Mouse (Mus musculus) heart, embryonic 13.5 days (tissue): Measurements from ENCODE around the gene Rab1a. TPM values are rescaled to one million over a fixed set of nuclear protein-coding genes. Genes with fewer than 3 reads are reported as not detected.
"Not testable (repeated sequence)": the region's sequence is repeated elsewhere in the genome, so short reads cannot be mapped to it uniquely, and the experiment has no call there.

Experiments used
- ATAC-seq: fragments of 200-750 bp; cut with Nextera tagmentation; 2 replicates; pipeline ENCODE4 v1.8.0; 2017; ENCODE audit warnings: moderate TSS enrichment; ENCODE audit not compliant: insufficient number of reproducible peaks, low FRiP score, low TSS enrichment; ENCODE audit errors: extremely low read depth
- H3K27ac ChIP-seq: fragments of 300-500 bp; sonication (generic); replicated peaks from 2 replicates; pipeline ENCODE4 v1.5.1; 2015; ENCODE audit warnings: moderate library complexity, mild to moderate bottlenecking, inconsistent platforms
- H3K27me3 ChIP-seq: fragments of 300-500 bp; sonication (generic); replicated peaks from 2 replicates; pipeline ENCODE4 v1.6.1; 2015; ENCODE audit warnings: mild to moderate bottlenecking, inconsistent platforms
- H3K36me3 ChIP-seq: fragments of 300-500 bp; sonication (generic); 2 replicates; pipeline ENCODE4 v1.6.1; 2015; ENCODE audit warnings: mild to moderate bottlenecking, inconsistent platforms
- H3K4me1 ChIP-seq: fragments of 300-500 bp; sonication (generic); 2 replicates; pipeline ENCODE4 v1.6.1; 2015; ENCODE audit warnings: inconsistent platforms
- H3K4me2 ChIP-seq: fragments of 300-500 bp; sonication (generic); 2 replicates; pipeline ENCODE4 v1.6.1; 2015; ENCODE audit warnings: inconsistent platforms, mild to moderate bottlenecking, moderate library complexity
- H3K4me3 ChIP-seq: fragments of 300-500 bp; sonication (generic); 2 replicates; pipeline ENCODE4 v1.5.1; 2015; ENCODE audit warnings: moderate library complexity, mild to moderate bottlenecking, inconsistent platforms
- H3K9ac ChIP-seq: fragments of 300-500 bp; sonication (generic); 2 replicates; pipeline ENCODE4 v1.6.1; 2015; ENCODE audit warnings: inconsistent platforms, mild to moderate bottlenecking, moderate library complexity
- H3K9me3 ChIP-seq: fragments of 300-500 bp; sonication (generic); 2 replicates; pipeline ENCODE4 v1.6.1; 2016; ENCODE audit warnings: inconsistent platforms
- WGBS: fragments of 180-500 bp; shearing (Covaris S2); methylation state at CpG from one replicate; pipeline ENCODE4 v1.1.7; 2015; ENCODE audit warnings: mixed read lengths; 5-methylcytosine and 5-hydroxymethylcytosine counted together
- polyA plus RNA-seq: library from polyadenylated mRNA; unstranded; fragments of >200 nt; fragmentation: Nextera tagmentation; extraction: Ambion mirVana; gene quantifications from 2 replicates; pipeline ENCODE4 v1.2.1, GENCODE M21; 2015

Gene Rab1a
- polyA plus RNA-seq = 182 and 198 TPM in 2 replicates

DNA sequence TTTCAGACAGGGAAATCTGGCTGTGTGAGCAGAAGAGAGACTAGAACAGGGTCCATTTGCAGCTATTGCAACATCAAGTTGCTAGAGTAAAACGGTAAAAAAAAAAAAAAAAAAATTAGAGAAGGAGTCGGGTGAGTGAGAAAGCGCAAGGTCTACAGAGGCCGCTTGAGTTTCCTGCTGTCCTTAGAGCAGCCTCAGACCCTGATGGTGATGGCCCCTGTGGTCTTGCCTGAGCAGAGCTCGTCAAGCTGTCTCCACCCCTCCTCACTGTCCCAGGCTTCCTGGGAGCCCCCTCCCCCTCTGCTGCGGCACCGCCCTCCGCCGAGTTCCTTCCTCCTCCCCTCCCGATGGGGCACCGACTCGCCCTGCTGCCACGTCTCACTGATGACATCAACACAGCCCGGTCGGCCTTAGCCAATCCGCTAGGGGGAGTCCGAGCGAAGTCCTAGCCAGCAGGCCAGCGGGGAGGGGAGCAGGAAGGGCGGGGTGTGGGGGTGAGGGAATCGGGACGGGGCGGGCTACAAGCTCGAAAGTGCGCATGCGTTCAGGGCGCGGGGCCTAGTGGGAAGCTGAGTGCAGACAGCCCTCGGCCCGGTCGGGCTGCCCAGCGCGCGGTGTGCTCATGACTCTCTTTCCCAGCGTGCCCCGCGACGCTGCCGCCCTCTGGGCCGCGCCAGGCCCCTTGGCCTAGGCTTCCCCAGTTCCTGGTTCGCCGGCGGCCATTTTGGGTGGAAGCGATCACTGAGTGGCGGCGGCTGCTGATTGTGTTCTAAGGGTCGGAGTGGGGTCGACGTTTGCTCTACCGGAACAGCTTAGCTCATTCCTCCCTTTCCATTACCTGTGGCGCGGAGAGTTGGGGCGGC lies at the start of gene Rab1a:
Gene Rab1a (plus strand): TSS at position 720 of the 863 bp plus-strand sequence.
- peak; percentile 92 for ATAC-seq

DNA sequence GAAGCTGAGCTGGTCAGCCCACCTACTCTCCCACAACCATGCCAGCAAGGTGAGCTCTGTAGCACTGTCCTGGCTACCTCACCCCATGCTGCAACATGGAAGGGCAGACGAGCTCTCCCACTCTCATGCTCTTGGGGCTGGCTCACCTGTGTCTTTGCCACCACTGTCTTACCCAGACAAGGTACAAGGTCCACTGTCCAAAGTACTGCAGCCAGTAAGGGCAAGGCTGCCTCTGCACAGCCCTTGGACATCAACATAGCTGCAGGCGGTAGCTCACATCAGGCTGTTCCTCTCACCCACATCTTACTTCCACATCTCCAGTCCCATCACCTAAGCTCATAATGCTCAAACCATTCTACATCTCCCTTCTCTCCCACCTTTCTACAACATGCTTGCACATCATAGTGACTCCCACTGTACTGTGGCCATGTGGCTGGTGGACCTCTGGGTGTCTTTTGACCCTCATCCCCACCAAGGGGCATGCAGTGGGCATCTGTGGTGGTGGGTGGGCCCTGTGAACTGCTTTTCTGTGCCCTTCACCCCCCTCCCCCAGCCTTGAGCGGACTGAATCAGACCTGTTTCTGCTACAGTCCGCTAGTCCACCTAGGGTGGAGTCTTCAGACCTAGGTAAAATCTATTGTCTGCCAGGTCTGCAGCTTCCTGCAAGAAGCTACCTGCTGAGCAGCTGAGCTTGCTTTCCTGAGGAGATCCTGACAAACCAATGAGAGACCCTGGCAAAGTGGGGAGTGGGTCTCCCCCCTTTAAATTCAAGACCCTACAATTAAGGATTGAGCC lies 48.9 kb upstream of the Rab1a start:
- Histone ChIP-seq H3K27me3 (no peaks in the 10 kb centered on the region), H3K36me3 (no peaks in the 10 kb centered on the region), H3K4me3 (no peak overlapping the region), H3K9ac (no peak overlapping the region), H3K9me3 (no peaks in the 10 kb centered on the region), H3K4me1 (no peaks in the 10 kb centered on the region), H3K4me2 (no peak overlapping the region), H3K27ac (no peak overlapping the region)
- ATAC-seq = no peak
- WGBS = 73% methylated on average over 4 of the region's 4 CpGs

More for the DNA sequence above, at the start of gene Rab1a:
- under 1% methylated on average over 44 of the region's 54 CpGs for WGBS
- H3K27me3 ChIP-seq = no peaks in the 10 kb centered on the region
- H3K27ac ChIP-seq = peak within 1 kb of the TSS; percentile 99
- H3K4me1 ChIP-seq = peaks cover 46% of the 10 kb centered on the region
- H3K4me3 ChIP-seq = peak within 1 kb of the TSS; percentile 100
- H3K4me2 ChIP-seq = peak within 1 kb of the TSS; percentile 78
- H3K9me3 ChIP-seq = no peaks in the 10 kb centered on the region
- H3K36me3 ChIP-seq = no peaks in the 10 kb centered on the region
- peak within 1 kb of the TSS; percentile 99 for H3K9ac ChIP-seq

DNA sequence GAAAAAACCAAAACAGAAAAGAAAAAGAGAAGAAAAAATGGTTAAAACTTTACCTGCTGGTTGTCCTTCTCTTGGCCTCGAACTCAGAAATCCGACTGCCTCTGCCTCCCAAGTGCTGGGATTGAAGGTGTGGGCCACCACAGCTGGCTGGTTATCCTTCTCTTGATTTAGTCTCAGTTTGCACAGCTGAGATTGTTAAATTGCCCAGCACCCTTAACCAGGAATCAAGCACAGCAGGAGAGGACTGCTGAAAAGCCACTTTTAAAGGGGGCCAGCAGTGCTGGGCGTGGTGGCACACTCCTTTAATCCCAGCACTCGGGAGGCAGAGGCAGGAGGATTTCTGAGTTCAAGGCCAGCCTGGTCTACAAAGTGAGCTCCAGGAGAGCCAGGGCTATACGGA lies 47.7 kb upstream of the Rab1a start:
- not testable (repeated sequence) for H3K4me3 ChIP-seq, H3K27ac ChIP-seq, H3K27me3 ChIP-seq, H3K9me3 ChIP-seq, H3K36me3 ChIP-seq, ATAC-seq, H3K4me2 ChIP-seq, H3K4me1 ChIP-seq, H3K9ac ChIP-seq
- WGBS = 81% methylated on average over 5 of the region's 5 CpGs

DNA sequence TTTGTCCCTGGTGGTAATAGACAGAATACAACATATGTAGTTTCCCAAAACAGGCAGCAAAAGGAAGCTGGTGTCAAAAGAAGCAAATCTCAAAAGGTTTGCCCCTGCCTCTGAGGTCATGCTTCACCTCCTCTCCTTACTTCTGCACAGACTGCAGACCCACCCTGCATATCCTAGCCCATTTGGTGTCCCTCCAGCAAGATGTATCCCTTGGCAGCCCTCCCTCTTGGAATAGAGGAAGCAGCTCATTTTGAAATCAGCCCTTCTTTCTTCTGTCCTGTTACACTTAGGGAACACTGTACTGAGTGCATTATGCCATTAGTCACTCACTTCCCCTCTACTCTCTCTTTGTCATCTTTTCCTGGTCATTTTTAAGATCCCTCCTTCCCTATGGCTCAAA lies 42.4 kb upstream of the Rab1a start:
- H3K9me3 ChIP-seq = 0 out of 2 replicates have a peak, but pooled peaks cover 7% of the 10 kb centered on the region
- no peaks in the 10 kb centered on the region for H3K36me3 ChIP-seq
- no peak overlapping the region for H3K4me3 ChIP-seq
- no peak overlapping the region for H3K27ac ChIP-seq
- no peak for ATAC-seq
- no peaks in the 10 kb centered on the region for H3K27me3 ChIP-seq
- H3K9ac ChIP-seq = no peak overlapping the region
- H3K4me1 ChIP-seq = no peaks in the 10 kb centered on the region
- H3K4me2 ChIP-seq = no peak overlapping the region

DNA sequence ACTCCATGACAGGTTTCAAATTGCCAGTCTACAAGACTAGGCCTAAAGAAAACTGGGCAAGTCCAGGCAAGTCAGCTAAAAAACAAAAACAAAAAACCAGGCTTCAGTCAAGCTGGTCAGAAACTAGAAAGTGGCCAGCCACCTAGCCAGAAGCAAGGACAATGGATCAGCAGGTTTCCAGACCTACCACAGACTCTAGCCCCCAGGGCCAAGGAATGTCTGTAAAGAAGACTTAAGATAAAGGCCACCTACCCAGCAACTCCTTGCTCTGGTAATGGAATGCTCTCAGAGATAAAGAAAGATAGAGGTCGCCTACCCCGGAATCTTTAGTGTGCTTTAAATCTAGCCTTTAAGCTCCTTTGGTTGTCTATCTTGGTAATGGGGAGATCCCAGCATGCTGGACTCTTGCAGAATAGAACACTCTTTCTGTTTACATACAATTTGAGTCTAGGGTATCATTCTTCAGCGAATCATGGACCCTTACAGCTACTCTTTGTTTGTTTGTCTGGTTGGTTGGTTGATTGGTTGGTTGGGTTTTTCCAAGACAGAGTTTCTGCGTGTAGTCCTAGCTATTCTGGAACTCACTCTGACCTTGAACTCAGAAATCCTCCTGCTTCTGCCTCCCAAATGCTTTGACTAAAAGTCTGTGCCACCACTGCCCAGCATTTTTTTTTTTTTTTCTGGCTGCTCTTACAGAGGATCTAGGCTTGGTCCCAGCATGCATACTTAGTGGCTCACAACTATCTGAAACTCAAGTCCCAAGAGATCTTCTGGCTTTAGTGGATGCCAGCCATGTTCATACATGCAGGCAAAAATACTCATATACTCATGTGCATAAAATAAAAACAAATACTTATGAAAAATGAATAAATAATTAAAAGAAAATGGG lies 36.0 kb upstream of the Rab1a start:
- no peak overlapping the region for H3K4me3 ChIP-seq
- no peaks in the 10 kb centered on the region for H3K4me1 ChIP-seq
- H3K4me2 ChIP-seq = no peak overlapping the region
- no peak overlapping the region for H3K9ac ChIP-seq
- no peak overlapping the region for H3K27ac ChIP-seq
- 0 out of 2 replicates have a peak, but pooled peaks cover 7% of the 10 kb centered on the region for H3K9me3 ChIP-seq
- 40% methylated on average over 4 of the region's 4 CpGs for WGBS
- no peak for ATAC-seq
- no peaks in the 10 kb centered on the region for H3K36me3 ChIP-seq
- no peaks in the 10 kb centered on the region for H3K27me3 ChIP-seq

DNA sequence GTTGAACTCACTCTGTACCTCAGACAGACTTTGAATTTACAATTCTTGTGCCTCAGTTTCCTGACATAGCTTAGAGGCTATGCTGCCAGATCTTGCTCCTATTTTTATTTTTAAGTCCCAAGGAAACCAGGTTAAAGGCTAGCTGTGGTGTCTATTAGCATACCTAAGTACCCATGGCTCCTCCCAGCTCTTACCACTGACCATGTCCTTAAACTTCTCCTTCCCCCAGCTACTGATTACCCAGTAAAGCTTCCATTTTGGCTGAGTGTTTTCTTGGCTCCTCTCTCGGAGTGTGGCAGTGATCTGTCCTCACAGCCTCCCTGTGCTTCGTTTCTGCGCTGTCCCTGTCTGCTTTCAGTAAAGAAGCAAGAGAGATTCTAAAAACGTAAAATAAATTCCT lies 35.2 kb upstream of the Rab1a start:
- Histone ChIP-seq H3K4me2 (no peak overlapping the region), H3K9ac (no peak overlapping the region), H3K36me3 (no peaks in the 10 kb centered on the region), H3K27ac (no peak overlapping the region), H3K9me3 (0 out of 2 replicates have a peak, but pooled peaks cover 7% of the 10 kb centered on the region), H3K4me1 (no peaks in the 10 kb centered on the region), H3K27me3 (no peaks in the 10 kb centered on the region), H3K4me3 (no peak overlapping the region)
- 87% methylated on average over 4 of the region's 4 CpGs for WGBS
- no peak for ATAC-seq

DNA sequence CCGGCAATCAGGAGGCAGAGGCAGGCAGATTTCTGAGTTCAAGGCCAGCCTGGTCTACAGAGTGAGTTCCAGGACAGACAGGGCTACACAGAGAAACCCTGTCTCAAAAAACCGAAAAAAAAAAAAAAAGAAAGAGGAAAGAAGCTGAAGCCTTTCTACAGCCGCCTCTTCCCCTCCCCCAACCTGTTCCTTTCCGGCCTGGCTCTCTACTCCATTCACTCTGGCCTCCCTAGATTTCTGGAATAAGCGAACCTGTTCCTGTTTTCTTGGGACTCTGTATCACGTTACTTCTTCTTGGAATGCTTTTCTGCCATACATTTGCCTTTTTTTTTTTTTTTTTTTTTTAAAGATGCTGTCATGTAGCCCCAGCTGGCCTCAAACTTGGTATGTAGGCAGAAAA lies 34.8 kb upstream of the Rab1a start:
- H3K27me3 ChIP-seq, H3K9ac ChIP-seq, H3K27ac ChIP-seq, H3K9me3 ChIP-seq, H3K4me3 ChIP-seq, ATAC-seq, H3K4me1 ChIP-seq, H3K36me3 ChIP-seq, H3K4me2 ChIP-seq: not testable (repeated sequence)
- 49% methylated on average over 6 of the region's 6 CpGs for WGBS

DNA sequence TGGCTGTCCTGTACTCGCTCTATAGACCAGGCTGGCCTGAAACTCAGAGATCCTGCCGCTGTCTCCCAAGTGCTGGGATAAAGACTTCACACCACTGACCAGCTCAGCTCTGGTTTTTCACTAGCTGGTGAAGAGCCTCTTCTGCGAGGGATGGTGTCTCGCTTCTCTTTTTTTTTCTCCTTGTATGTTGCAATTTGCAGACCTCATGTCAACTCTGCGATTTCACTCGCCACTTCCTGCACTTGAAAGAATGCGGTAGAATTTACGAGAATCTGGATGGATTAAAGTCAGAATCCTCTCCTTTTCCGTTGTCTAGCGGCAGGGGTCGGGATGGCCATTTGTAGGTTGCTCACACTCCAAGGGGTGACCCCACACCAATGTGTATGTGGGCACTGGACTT lies 32.3 kb upstream of the Rab1a start:
- Histone ChIP-seq H3K27me3 (no peaks in the 10 kb centered on the region), H3K9ac (no peak overlapping the region), H3K4me3 (no peak overlapping the region), H3K9me3 (no peaks in the 10 kb centered on the region), H3K4me1 (no peaks in the 10 kb centered on the region), H3K36me3 (no peaks in the 10 kb centered on the region), H3K27ac (no peak overlapping the region), H3K4me2 (no peak overlapping the region)
- 78% methylated on average over 11 of the region's 11 CpGs for WGBS
- no peak for ATAC-seq

DNA sequence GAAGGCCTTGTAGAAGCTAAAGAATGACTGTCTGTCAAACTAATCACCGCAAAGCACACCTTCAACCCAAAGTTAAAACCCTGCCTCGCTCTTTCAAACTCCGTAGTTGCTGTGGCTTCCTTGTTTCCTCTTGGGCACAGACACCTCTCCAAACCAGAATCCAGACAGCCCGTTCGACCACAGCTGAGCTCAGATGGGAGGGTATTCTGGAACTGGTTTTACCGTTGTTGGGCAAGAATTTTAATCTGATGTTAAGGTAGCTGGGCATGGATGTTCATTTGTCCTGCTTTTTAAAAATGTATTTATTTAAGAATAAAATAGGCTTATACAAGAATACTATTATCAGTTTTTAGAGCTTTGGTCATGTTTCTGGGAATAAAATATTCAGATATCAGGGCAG lies 14.0 kb upstream of the Rab1a start:
- Histone ChIP-seq H3K9ac (no peak overlapping the region), H3K27me3 (no peaks in the 10 kb centered on the region), H3K4me1 (no peaks in the 10 kb centered on the region), H3K36me3 (no peaks in the 10 kb centered on the region), H3K4me3 (no peak overlapping the region), H3K4me2 (no peak overlapping the region), H3K9me3 (no peaks in the 10 kb centered on the region), H3K27ac (no peak overlapping the region)
- 75% methylated on average over 6 of the region's 6 CpGs for WGBS
- no peak for ATAC-seq

DNA sequence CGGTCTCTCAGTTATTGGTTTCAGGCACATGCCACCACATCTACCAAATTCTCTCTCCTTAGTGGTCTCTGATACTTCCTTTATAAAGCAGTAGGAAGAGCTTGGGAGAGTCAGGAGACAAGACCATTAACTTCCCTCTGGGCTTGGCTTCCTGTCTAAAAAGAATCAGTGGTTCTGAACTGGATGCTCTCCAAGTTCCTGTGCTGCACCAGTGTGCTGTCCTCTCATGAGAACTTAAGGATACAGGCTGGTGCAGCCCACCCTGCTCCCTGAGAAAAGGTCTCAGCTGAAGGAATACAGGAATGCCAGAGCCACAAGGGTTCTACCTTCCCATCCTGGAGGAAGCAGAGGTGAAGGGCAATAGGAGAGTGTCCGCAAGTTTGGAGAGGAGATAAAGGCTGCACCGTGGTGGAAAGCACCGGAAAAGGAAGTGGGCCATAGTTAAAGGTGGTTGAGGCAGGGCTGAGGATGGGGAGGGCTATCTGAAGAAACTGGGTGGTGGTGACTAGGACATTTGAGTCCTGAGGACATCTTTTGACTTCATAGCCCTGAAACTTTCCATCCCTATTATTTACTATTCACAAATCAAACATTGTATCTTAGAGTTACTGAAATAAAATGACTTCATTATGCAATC lies 8.0 kb upstream of the Rab1a start:
- Histone ChIP-seq H3K9ac (no peak overlapping the region), H3K4me2 (no peak overlapping the region), H3K4me1 (peaks cover 16% of the 10 kb centered on the region), H3K27ac (no peak overlapping the region), H3K4me3 (no peak overlapping the region), H3K27me3 (no peaks in the 10 kb centered on the region), H3K36me3 (no peaks in the 10 kb centered on the region), H3K9me3 (no peaks in the 10 kb centered on the region)
- WGBS = 59% methylated on average over 4 of the region's 4 CpGs
- no peak for ATAC-seq
